Comparison of ENCODE assay signal across 23 mouse cellular contexts in genomic region chr12:106139491-106139890, GRCm38 (mm10).
A peak's percentile ranks its signal among the peaks of the same experiment; 100 is the strongest.
DNase-seq lines count a peak whose midpoint lies in the region; ATAC-seq lines count a peak whose summit lies in the region.
"Had no signal": no experiment of that assay in that cellular context is flagged by ENCODE, and none has a peak within 500 bp of the region (broad histone marks: within the 10 kb centered on the region; RNA-seq: fewer than 3 reads in every experiment).

No protein-coding gene starts in this region.

- H3K27ac ChIP-seq in forebrain, embryonic 16.5 days (ENCODE audit: low read length): peak overlapping the region; percentile 35; the same call in 1 of the 2 replicates
- H3K27ac ChIP-seq in forebrain, embryonic 10.5 days: no peak overlapping the region
- H3K27ac ChIP-seq in midbrain, embryonic 13.5 days: peak overlapping the region; percentile 11; the same call in 1 of the 2 replicates
- no peak overlapping the region for H3K27ac ChIP-seq in midbrain, embryonic 11.5 days (ENCODE audit: low read depth, low read length)
- H3K27ac ChIP-seq in neural tube, embryonic 13.5 days (replicated peaks): 0 out of 2 replicates have a peak overlapping the region, but pooled peaks have one; percentile 23
- H3K27ac ChIP-seq: embryonic facial prominence, embryonic 13.5 days; kidney, postnatal 0 days; liver, embryonic 12.5 days had no signal

- H3K4me1 ChIP-seq in forebrain, embryonic 16.5 days (replicated peaks; ENCODE audit: control insufficient read depth, insufficient read depth, low read length): peaks cover 12% of the 10 kb centered on the region
- H3K4me1 ChIP-seq in forebrain, embryonic 10.5 days: 0 out of 2 replicates have a peak, but pooled peaks cover 4% of the 10 kb centered on the region
- H3K4me1 ChIP-seq in midbrain, embryonic 13.5 days (replicated peaks): peaks cover 25% of the 10 kb centered on the region
- no peaks in the 10 kb centered on the region for H3K4me1 ChIP-seq in midbrain, embryonic 11.5 days (ENCODE audit: control insufficient read depth, insufficient read depth, low read length)
- H3K4me1 ChIP-seq in neural tube, embryonic 13.5 days (replicated peaks): peaks cover 50% of the 10 kb centered on the region
- H3K4me1 ChIP-seq: liver, embryonic 12.5 days had no signal

- H3K4me2 ChIP-seq in forebrain, embryonic 16.5 days (ENCODE audit: low read length): no peak overlapping the region
- no peak overlapping the region for H3K4me2 ChIP-seq in midbrain, embryonic 13.5 days (replicated peaks)
- H3K4me2 ChIP-seq in midbrain, embryonic 11.5 days: no peak overlapping the region
- no peak overlapping the region for H3K4me2 ChIP-seq in neural tube, embryonic 13.5 days
- H3K4me2 ChIP-seq: embryonic facial prominence, embryonic 13.5 days; liver, embryonic 12.5 days had no signal

- 63% methylated on average over 11 of the region's 11 CpGs for WGBS in forebrain, embryonic 16.5 days
- 88% methylated on average over 11 of the region's 11 CpGs for WGBS in forebrain, embryonic 10.5 days
- 68% methylated on average over 11 of the region's 11 CpGs for WGBS in midbrain, embryonic 13.5 days
- WGBS in midbrain, embryonic 11.5 days: 85% methylated on average over 11 of the region's 11 CpGs
- WGBS in neural tube, embryonic 13.5 days: 51% methylated on average over 11 of the region's 11 CpGs

- H3K9ac ChIP-seq in forebrain, embryonic 16.5 days (replicated peaks; ENCODE audit: low read depth, low read length): no peak overlapping the region
- H3K9ac ChIP-seq in midbrain, embryonic 13.5 days (replicated peaks): no peak overlapping the region
- H3K9ac ChIP-seq in midbrain, embryonic 11.5 days (ENCODE audit: low read length): no peak overlapping the region
- no peak overlapping the region for H3K9ac ChIP-seq in neural tube, embryonic 13.5 days
- H3K9ac ChIP-seq: embryonic facial prominence, embryonic 13.5 days; liver, embryonic 12.5 days; liver, postnatal 0 days had no signal

- no peak overlapping the region for H3K4me3 ChIP-seq in forebrain, embryonic 16.5 days (replicated peaks; ENCODE audit: low read length)
- no peak overlapping the region for H3K4me3 ChIP-seq in forebrain, embryonic 10.5 days
- H3K4me3 ChIP-seq in midbrain, embryonic 13.5 days (replicated peaks): no peak overlapping the region
- no peak overlapping the region for H3K4me3 ChIP-seq in midbrain, embryonic 11.5 days (ENCODE audit: low read depth, low read length)
- H3K4me3 ChIP-seq in neural tube, embryonic 13.5 days: no peak overlapping the region
- H3K4me3 ChIP-seq: embryonic facial prominence, embryonic 13.5 days; liver, embryonic 12.5 days had no signal

- H3K27me3 ChIP-seq in forebrain, embryonic 16.5 days (replicated peaks; ENCODE audit: control insufficient read depth, insufficient read depth, low read length): no peaks in the 10 kb centered on the region
- H3K27me3 ChIP-seq in forebrain, embryonic 10.5 days (ENCODE audit: poor library complexity, severe bottlenecking): no peaks in the 10 kb centered on the region
- no peaks in the 10 kb centered on the region for H3K27me3 ChIP-seq in midbrain, embryonic 13.5 days
- no peaks in the 10 kb centered on the region for H3K27me3 ChIP-seq in midbrain, embryonic 11.5 days (ENCODE audit: control insufficient read depth, insufficient read depth, low read length)
- no peaks in the 10 kb centered on the region for H3K27me3 ChIP-seq in neural tube, embryonic 13.5 days
- H3K27me3 ChIP-seq: liver, embryonic 12.5 days had no signal

- ATAC-seq in forebrain, embryonic 16.5 days: no peak
- ATAC-seq in midbrain, embryonic 13.5 days: no peak
- ATAC-seq in midbrain, embryonic 11.5 days (ENCODE audit: low FRiP score): no peak
- no peak for ATAC-seq in neural tube, embryonic 13.5 days (ENCODE audit: low read depth)
- ATAC-seq: intestine, embryonic 16.5 days; liver, embryonic 12.5 days; liver, postnatal 0 days; lung, postnatal 0 days had no signal

- no peaks in the 10 kb centered on the region for H3K36me3 ChIP-seq in forebrain, embryonic 16.5 days (ENCODE audit: control insufficient read depth, insufficient read depth)
- no peaks in the 10 kb centered on the region for H3K36me3 ChIP-seq in forebrain, embryonic 10.5 days (replicated peaks)
- H3K36me3 ChIP-seq in midbrain, embryonic 13.5 days: no peaks in the 10 kb centered on the region
- no peaks in the 10 kb centered on the region for H3K36me3 ChIP-seq in midbrain, embryonic 11.5 days (ENCODE audit: control insufficient read depth, insufficient read depth, low read length)
- no peaks in the 10 kb centered on the region for H3K36me3 ChIP-seq in neural tube, embryonic 13.5 days
- H3K36me3 ChIP-seq: embryonic facial prominence, embryonic 13.5 days; liver, embryonic 12.5 days had no signal

- DNase-seq in forebrain, embryonic 10.5 days (ENCODE audit: extremely low spot score, low spot score): no peak
- no peak for DNase-seq in midbrain, embryonic 11.5 days (ENCODE audit: low spot score, missing footprints)
- DNase-seq in brain, adult 2 months (ENCODE audit: low read depth, low spot score): peak; percentile 26
- no peak for DNase-seq in right cerebral cortex, postnatal 14 days
- DNase-seq: adrenal gland, postnatal 14 days; cerebellum, adult 18-20 months; cerebellum, postnatal 10 days; gastrocnemius, postnatal 10 days; heart, postnatal 14 days; kidney, adult 8-10 months; layer of hippocampus, postnatal 36 days; left cerebral cortex, postnatal 4 days; liver, postnatal 0 days; lung, postnatal 4 days; thymus, postnatal 4 days had no signal

- no peaks in the 10 kb centered on the region for H3K9me3 ChIP-seq in forebrain, embryonic 16.5 days (ENCODE audit: control insufficient read depth, low read length)
- H3K9me3 ChIP-seq in forebrain, embryonic 10.5 days: no peaks in the 10 kb centered on the region
- H3K9me3 ChIP-seq in midbrain, embryonic 13.5 days: no peaks in the 10 kb centered on the region
- H3K9me3 ChIP-seq in midbrain, embryonic 11.5 days (ENCODE audit: control insufficient read depth, low read length): no peaks in the 10 kb centered on the region
- H3K9me3 ChIP-seq in neural tube, embryonic 13.5 days: no peaks in the 10 kb centered on the region
- H3K9me3 ChIP-seq: embryonic facial prominence, embryonic 13.5 days; liver, embryonic 12.5 days had no signal

Comparison
In these comparisons a context has a peak if more than half of its experiments do, and no peak if none do; other contexts are left out.
1. H3K27ac ChIP-seq: peak in forebrain, embryonic 16.5 days (single experiment), midbrain, embryonic 13.5 days (single experiment) and neural tube, embryonic 13.5 days (single experiment); none in forebrain, embryonic 10.5 days (single experiment) and midbrain, embryonic 11.5 days (single experiment).